Mouse (Mus musculus) neural tube, embryonic 14.5 days (tissue): Measurements from ENCODE around the gene Vsig10. TPM values are rescaled to one million over a fixed set of nuclear protein-coding genes. Genes with fewer than 3 reads are reported as not detected.
"Not testable (repeated sequence)": the region's sequence is repeated elsewhere in the genome, so short reads cannot be mapped to it uniquely, and the experiment has no call there.

Experiments
- ATAC-seq: fragments of 200-750 bp; cut with Nextera tagmentation; 2 replicates; pipeline ENCODE4 v1.8.0; 2017; ENCODE audit warnings: low read depth, mild to moderate bottlenecking, moderate TSS enrichment, moderate library complexity
- H3K27ac ChIP-seq: fragments of 300-500 bp; sonication (generic); 2 replicates; pipeline ENCODE4 v1.5.1; 2014; ENCODE audit warnings: low read depth, mild to moderate bottlenecking, control low read depth, low read length, moderate library complexity, mixed read lengths
- H3K27me3 ChIP-seq: fragments of 300-500 bp; sonication (generic); 2 replicates; pipeline ENCODE4 v1.6.1; 2014; ENCODE audit warnings: low read length; ENCODE audit not compliant: control insufficient read depth, insufficient read depth
- H3K36me3 ChIP-seq: fragments of 300-500 bp; sonication (generic); 2 replicates; pipeline ENCODE4 v1.6.1; 2014; ENCODE audit warnings: low read length, mixed read lengths; ENCODE audit not compliant: control insufficient read depth, insufficient read depth
- H3K4me1 ChIP-seq: fragments of 300-500 bp; sonication (generic); 2 replicates; pipeline ENCODE4 v1.6.1; 2014; ENCODE audit warnings: low read length; ENCODE audit not compliant: control insufficient read depth, insufficient read depth
- H3K4me2 ChIP-seq: fragments of 300-500 bp; sonication (generic); 2 replicates; pipeline ENCODE4 v1.6.1; 2014; ENCODE audit warnings: mild to moderate bottlenecking, low read depth, low read length, control low read depth
- H3K4me3 ChIP-seq: fragments of 300-500 bp; sonication (generic); 2 replicates; pipeline ENCODE4 v1.5.1; 2014; ENCODE audit warnings: low read depth, low read length, control low read depth, mixed read lengths
- H3K9ac ChIP-seq: fragments of 300-500 bp; sonication (generic); replicated peaks from 2 replicates; pipeline ENCODE4 v1.6.1; 2014; ENCODE audit warnings: low read depth, mild to moderate bottlenecking, control low read depth, low read length, mixed read lengths
- H3K9me3 ChIP-seq: fragments of 300-500 bp; sonication (generic); 2 replicates; pipeline ENCODE4 v1.6.1; 2016; ENCODE audit warnings: low read length; ENCODE audit not compliant: control insufficient read depth
- WGBS: fragments of 180-500 bp; shearing (Covaris S2); extraction: QIAGEN DNeasy Blood & Tissue Kit; methylation state at CpG from one replicate; pipeline ENCODE4 v1.1.7; 2014; 5-methylcytosine and 5-hydroxymethylcytosine counted together
- polyA plus RNA-seq: library from polyadenylated mRNA; unstranded; fragments of >200 nt; fragmentation: Nextera tagmentation; extraction: Ambion mirVana; gene quantifications from 2 replicates; pipeline ENCODE4 v1.2.1, GENCODE M21; 2014

The Vsig10 gene
- polyA plus RNA-seq, 1 experiment from 2014 or later: 1.2 TPM

DNA sequence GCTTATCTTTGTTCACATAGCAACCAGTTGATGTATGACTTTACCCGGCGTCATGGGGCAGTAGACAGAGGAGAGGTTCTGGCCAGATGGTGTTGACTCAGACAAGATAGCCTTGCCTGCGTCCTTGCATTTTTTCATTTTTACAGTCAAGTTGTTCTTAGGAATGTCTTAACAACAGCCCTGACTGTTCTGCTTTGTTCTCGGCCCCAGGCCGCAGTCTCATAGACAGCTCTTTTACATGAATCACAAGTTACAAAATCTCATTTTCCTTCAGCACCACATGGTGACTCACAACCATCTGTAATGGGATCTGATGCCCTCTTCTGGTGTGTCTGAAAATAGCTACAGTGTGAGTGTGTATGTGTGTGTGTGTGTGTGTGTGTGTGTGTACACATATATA is 25.6 kb downstream of the Vsig10 start:
- H3K4me2 ChIP-seq, H3K4me1 ChIP-seq, H3K9ac ChIP-seq, H3K9me3 ChIP-seq, H3K27me3 ChIP-seq, ATAC-seq, H3K36me3 ChIP-seq, H3K4me3 ChIP-seq, H3K27ac ChIP-seq: not testable (repeated sequence)
- WGBS: 87% methylated on average over 5 of the region's 5 CpGs

- ATAC-seq: no peak
These were observed 26.6 kb downstream of the Vsig10 start for GRCm38 (mm10) chr5:117345432-117345976.

GRCm38 (mm10) chr5:117346281-117346680 is 27.4 kb downstream of the Vsig10 start:
- Histone ChIP-seq H3K4me2 (no peak overlapping the region), H3K9me3 (no peaks in the 10 kb centered on the region), H3K27ac (no peak overlapping the region), H3K36me3 (no peaks in the 10 kb centered on the region), H3K9ac (no peak overlapping the region), H3K4me1 (no peaks in the 10 kb centered on the region), H3K4me3 (no peak overlapping the region), H3K27me3 (no peaks in the 10 kb centered on the region)
- WGBS: 68% methylated on average over 3 of the region's 3 CpGs
- ATAC-seq: no peak

More at GRCm38 (mm10) chr5:117345432-117345976, 26.6 kb downstream of the Vsig10 start:
- Histone ChIP-seq H3K27me3 (no peaks in the 10 kb centered on the region), H3K4me1 (no peaks in the 10 kb centered on the region), H3K9me3 (no peaks in the 10 kb centered on the region), H3K27ac (no peak overlapping the region), H3K4me3 (no peak overlapping the region), H3K36me3 (no peaks in the 10 kb centered on the region), H3K9ac (no peak overlapping the region), H3K4me2 (no peak overlapping the region)
- WGBS: 82% methylated on average over 5 of the region's 5 CpGs

DNA sequence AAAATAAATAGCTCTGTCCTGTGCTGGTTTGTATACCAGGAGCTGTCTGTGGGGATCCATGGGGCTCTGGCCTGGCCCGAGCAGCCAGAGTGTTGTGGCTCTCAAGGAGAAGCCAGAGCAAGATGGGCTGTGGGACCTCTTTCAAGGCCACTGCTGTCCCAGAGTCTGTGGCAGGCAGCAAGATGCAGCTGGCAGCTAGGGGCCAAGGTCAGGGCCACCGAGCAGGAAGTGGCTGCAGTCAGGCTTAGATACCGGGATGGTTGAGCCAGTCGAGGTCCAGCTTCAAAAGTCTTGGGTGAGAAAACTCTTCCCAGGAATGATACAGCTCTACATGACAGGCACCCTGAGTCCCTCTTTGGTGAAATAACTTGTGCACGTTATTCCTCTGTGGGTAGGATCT is 28.1 kb downstream of the Vsig10 start:
- ATAC-seq: no peak
- H3K9me3 ChIP-seq: no peaks in the 10 kb centered on the region
- H3K36me3 ChIP-seq: no peaks in the 10 kb centered on the region
- no peaks in the 10 kb centered on the region for H3K27me3 ChIP-seq
- H3K4me2 ChIP-seq: no peak overlapping the region
- no peak overlapping the region for H3K27ac ChIP-seq
- no peak overlapping the region for H3K9ac ChIP-seq
- H3K4me3 ChIP-seq: no peak overlapping the region
- WGBS: 87% methylated on average over 5 of the region's 5 CpGs
- H3K4me1 ChIP-seq: no peaks in the 10 kb centered on the region

GRCm38 (mm10) chr5:117347838-117348237 is 29.0 kb downstream of the Vsig10 start:
- no peak overlapping the region for H3K9ac ChIP-seq
- no peak overlapping the region for H3K4me3 ChIP-seq
- no peak for ATAC-seq
- 87% methylated on average over 2 of the region's 2 CpGs for WGBS
- H3K4me2 ChIP-seq: no peak overlapping the region
- no peak overlapping the region for H3K27ac ChIP-seq
- no peaks in the 10 kb centered on the region for H3K9me3 ChIP-seq
- H3K36me3 ChIP-seq: no peaks in the 10 kb centered on the region
- H3K4me1 ChIP-seq: no peaks in the 10 kb centered on the region
- H3K27me3 ChIP-seq: no peaks in the 10 kb centered on the region

DNA sequence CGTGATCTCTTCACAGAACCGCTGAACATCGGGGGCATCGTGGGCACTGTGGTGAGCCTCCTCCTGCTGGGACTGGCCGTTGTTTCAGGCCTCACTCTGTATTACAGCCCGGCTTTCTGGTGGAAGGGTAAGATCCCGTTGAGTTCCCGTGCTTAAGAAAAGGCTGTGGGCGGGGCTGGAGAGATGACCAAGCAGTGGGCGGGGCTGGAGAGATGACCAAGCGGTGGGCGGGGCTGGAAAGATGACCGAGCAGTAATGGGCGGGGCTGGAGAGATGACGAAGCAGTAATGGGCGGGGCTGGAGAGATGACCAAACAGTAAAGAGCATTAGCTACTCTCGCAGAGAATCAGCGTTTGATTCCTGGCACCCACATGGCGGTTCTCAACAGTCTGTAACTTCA is 29.4 kb downstream of the Vsig10 start:
- 24% methylated on average over 19 of the region's 19 CpGs for WGBS

GRCm38 (mm10) chr5:117354121-117354520 is 35.2 kb downstream of the Vsig10 start:
- ATAC-seq: no peak
- H3K9ac ChIP-seq: no peak overlapping the region
- no peaks in the 10 kb centered on the region for H3K27me3 ChIP-seq
- WGBS: 77% methylated on average over 8 of the region's 8 CpGs
- peaks cover 8% of the 10 kb centered on the region; the same call in 1 of the 2 replicates for H3K4me1 ChIP-seq
- no peaks in the 10 kb centered on the region for H3K9me3 ChIP-seq
- H3K27ac ChIP-seq: no peak overlapping the region
- no peak overlapping the region for H3K4me2 ChIP-seq
- no peaks in the 10 kb centered on the region for H3K36me3 ChIP-seq
- H3K4me3 ChIP-seq: no peak overlapping the region

More for the DNA sequence above, 29.4 kb downstream of the Vsig10 start:
- Histone ChIP-seq H3K27me3 (no peaks in the 10 kb centered on the region), H3K4me1 (no peaks in the 10 kb centered on the region), H3K4me3 (no peak overlapping the region), H3K36me3 (no peaks in the 10 kb centered on the region), H3K27ac (no peak overlapping the region), H3K9me3 (no peaks in the 10 kb centered on the region), H3K9ac (no peak overlapping the region), H3K4me2 (no peak overlapping the region)
- ATAC-seq: no peak

- no peaks in the 10 kb centered on the region for H3K27me3 ChIP-seq
- no peak overlapping the region for H3K4me3 ChIP-seq
- H3K9me3 ChIP-seq: no peaks in the 10 kb centered on the region
- H3K36me3 ChIP-seq: no peaks in the 10 kb centered on the region
- H3K27ac ChIP-seq: no peak overlapping the region
- no peak for ATAC-seq
- H3K9ac ChIP-seq: no peak overlapping the region
- H3K4me2 ChIP-seq: peak overlapping the region; percentile 66
- 48% methylated on average over 14 of the region's 14 CpGs for WGBS
- H3K4me1 ChIP-seq: peaks cover 22% of the 10 kb centered on the region
These were observed 36.9 kb downstream of the Vsig10 start for GRCm38 (mm10) chr5:117355648-117356303.

GRCm38 (mm10) chr5:117356365-117357128 is 37.7 kb downstream of the Vsig10 start:
- WGBS: 0% methylated on average over 24 of the region's 24 CpGs
- H3K4me2 ChIP-seq: peak overlapping the region; percentile 66
- H3K36me3 ChIP-seq: no peaks in the 10 kb centered on the region
- peak; percentile 66 for ATAC-seq
- no peaks in the 10 kb centered on the region for H3K9me3 ChIP-seq
- H3K27me3 ChIP-seq: no peaks in the 10 kb centered on the region
- H3K9ac ChIP-seq: peak overlapping the region; percentile 95
- peak overlapping the region; percentile 97 for H3K4me3 ChIP-seq
- peak overlapping the region; percentile 89 for H3K27ac ChIP-seq
- peaks cover 25% of the 10 kb centered on the region for H3K4me1 ChIP-seq
